Mouse (Mus musculus) erythroblast, embryonic 14.5 days (primary cell): Measurements from ENCODE around the gene Rasa4. TPM values are rescaled to one million over a fixed set of nuclear protein-coding genes. Genes with fewer than 3 reads are reported as not detected.
A peak's percentile ranks its signal among the peaks of the same experiment; 100 is the strongest.
"Not testable (repeated sequence)": the region's sequence is repeated elsewhere in the genome, so short reads cannot be mapped to it uniquely, and the experiment has no call there.

Source experiments
- H3K27me3 ChIP-seq: 2 replicates; pipeline ENCODE4 v1.6.1; 2012; ENCODE audit warnings: inconsistent platforms; ENCODE audit not compliant: control insufficient read depth
- H3K36me3 ChIP-seq: 2 replicates; pipeline ENCODE4 v1.6.1; 2012; ENCODE audit warnings: mild to moderate bottlenecking, inconsistent platforms; ENCODE audit not compliant: control insufficient read depth
- H3K4me1 ChIP-seq: 2 replicates; pipeline ENCODE4 v1.6.1; 2012; ENCODE audit warnings: inconsistent platforms; ENCODE audit not compliant: control insufficient read depth
- H3K4me3 ChIP-seq: replicated peaks from 2 replicates; pipeline ENCODE3; 2012; ENCODE audit warnings: moderate library complexity, mild to moderate bottlenecking, inconsistent platforms
- H3K9me3 ChIP-seq: 2 replicates; pipeline ENCODE4 v1.6.1; 2012; ENCODE audit warnings: low read length, inconsistent platforms, mixed read lengths; ENCODE audit not compliant: control insufficient read depth
- GATA1 ChIP-seq: IDR thresholded peaks from 2 replicates; pipeline ENCODE4 v1.6.1; 2012; ENCODE audit warnings: low read length, inconsistent platforms, mixed read lengths
- TAL1 ChIP-seq: IDR thresholded peaks from 3 replicates; pipeline ENCODE4 v1.6.1; 2012; ENCODE audit warnings: low read length, inconsistent platforms, mixed read lengths
- polyA plus RNA-seq: library from polyadenylated mRNA; stranded (reverse); fragments of >175 nt; gene quantifications from 2 replicates; pipeline ENCODE4 v1.2.3, GENCODE M21; 2012

Gene Rasa4
- polyA plus RNA-seq, 1 experiment = 0.04 TPM

DNA sequence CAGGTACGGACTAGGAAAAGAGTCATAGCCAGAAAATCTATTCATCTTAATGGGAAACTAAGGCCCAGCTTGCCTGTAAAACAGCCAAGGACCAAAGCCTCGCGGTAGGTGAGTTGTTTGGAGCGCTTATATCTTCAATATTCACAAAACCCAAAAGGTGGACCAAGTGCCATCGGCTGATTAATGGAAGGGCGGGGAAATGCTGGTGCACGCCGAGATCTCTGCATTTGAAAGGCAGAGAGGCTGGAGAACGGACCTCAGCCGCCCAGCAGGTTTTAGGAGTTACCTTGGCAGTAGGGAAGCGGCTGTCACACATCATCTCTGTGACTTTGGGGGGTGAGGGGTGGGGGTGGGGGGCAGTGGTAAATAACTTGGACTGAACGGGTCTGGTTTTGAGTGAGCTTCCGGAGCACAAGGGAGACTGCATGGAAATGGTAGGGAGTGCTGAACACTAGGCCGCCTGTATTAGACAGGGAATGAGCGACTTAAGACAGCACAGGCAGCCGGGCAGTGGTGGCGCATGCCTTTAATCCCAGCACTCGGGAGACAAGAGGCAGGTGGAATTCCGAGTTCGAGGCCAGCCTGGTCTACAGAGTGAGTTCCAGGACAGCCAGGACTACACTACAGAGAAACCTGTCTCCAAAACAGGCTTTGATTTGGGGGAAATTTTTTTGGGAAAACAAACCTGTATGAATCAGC lies 52.7 kb downstream of the Rasa4 start:
- Histone ChIP-seq H3K36me3 (peaks cover 72% of the 10 kb centered on the region), H3K9me3 (no peaks in the 10 kb centered on the region), H3K4me1 (peaks cover 51% of the 10 kb centered on the region), H3K27me3 (no peaks in the 10 kb centered on the region), H3K4me3 (peak overlapping the region; percentile 92)
- no peak for TF ChIP-seq TAL1

DNA sequence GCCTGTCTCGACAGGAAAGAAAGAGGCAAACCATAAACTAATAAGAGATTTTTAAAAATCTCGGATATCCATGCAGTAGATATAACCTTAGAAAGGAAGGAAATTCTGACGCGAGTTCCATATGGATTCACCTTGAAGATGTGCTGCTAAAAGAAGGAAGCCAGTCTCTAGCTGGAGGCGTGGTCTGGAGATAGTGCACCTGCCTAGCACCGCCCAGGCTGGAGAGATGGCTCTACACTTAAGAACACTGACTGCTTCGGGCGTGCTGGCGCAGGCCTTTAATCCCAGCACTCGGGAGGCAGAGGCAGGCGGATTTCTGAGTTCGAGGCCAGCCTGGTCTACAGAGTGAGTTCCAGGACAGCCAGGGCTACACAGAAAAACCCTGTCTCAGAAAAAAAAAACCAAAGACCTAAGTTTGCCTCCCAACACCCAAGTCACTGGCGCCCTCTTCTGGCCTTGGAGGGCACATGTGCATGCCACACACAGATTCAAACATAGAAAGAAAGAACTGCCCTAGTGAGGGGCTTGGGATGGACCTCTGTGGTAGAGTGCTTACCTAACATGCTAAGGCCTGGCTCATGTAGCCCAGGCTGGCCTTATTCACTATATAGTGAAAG lies 54.0 kb downstream of the Rasa4 start:
- Histone ChIP-seq H3K36me3 (peaks cover 71% of the 10 kb centered on the region), H3K27me3 (no peaks in the 10 kb centered on the region), H3K4me1 (peaks cover 49% of the 10 kb centered on the region), H3K4me3 (peak overlapping the region; percentile 92), H3K9me3 (peaks cover 7% of the 10 kb centered on the region)
- no peak for TF ChIP-seq TAL1
- no peak for TF ChIP-seq GATA1

DNA sequence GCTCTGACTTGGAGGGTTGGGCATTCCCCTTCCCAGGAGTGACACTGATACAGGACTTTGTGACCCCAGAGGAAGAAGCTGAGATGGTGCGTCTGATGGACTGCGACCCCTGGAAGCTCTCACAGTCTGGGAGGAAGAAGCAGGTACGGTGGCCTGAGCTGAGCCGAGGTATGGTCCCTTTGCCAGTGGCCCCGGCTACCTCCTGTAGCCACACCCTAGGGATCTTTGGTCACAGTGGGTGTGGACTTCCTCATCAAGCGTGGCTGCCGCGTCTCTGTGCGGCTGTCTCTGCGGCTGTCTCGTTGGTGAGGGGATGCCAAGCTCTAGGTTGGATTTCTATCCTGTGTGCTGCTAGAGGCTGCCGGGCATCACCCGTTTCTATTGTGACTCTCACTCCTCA lies 55.7 kb downstream of the Rasa4 start:
- TF ChIP-seq TAL1 (no peak), GATA1 (no peak)
- Histone ChIP-seq H3K27me3 (no peaks in the 10 kb centered on the region), H3K36me3 (peaks cover 54% of the 10 kb centered on the region), H3K9me3 (peaks cover 8% of the 10 kb centered on the region), H3K4me1 (peaks cover 47% of the 10 kb centered on the region), H3K4me3 (no peak overlapping the region)

DNA sequence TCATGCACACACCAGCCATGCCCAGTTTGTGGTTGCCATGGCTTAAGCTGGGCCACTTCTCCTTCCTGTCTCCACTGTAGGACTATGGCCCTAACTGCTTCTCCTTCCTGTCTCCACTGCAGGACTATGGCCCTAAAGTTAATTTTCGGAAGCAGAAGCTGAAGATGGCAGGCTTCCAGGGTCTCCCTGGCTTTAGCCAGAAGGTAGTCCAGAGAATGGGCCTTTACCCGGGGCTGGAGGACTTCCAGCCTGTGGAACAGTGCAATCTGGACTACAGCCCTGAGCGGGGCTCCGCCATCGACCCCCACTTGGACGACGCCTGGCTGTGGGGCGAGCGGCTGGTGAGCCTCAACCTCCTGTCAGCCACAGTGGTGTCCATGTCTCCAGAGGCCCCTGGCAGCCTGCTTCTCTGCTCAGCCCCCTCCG lies 56.4 kb downstream of the Rasa4 start:
- H3K27me3 ChIP-seq = no peaks in the 10 kb centered on the region
- H3K9me3 ChIP-seq = peaks cover 8% of the 10 kb centered on the region
- no peak overlapping the region for H3K4me3 ChIP-seq
- H3K36me3 ChIP-seq = peaks cover 48% of the 10 kb centered on the region
- H3K4me1 ChIP-seq = peaks cover 44% of the 10 kb centered on the region
- TF ChIP-seq GATA1 (no peak), TAL1 (no peak)

DNA sequence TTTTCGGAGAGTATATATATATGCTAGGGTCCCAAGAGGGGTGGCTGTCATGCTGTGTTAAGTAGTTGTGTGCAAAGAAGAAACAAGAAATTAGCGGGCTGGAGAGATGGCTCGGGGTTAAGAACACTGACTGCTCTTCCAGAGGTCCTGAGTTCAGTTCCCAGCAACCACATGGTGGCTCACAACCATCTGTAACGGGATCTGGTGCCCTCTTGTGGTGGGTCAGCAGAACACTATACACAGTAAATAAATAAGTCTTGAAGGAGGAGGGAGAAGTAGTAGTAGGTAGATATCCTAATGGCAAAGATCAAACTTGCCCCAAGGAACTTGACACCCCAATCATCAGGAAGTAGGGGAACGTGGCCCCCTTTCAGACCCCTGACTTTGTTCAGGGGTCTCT lies 59.0 kb downstream of the Rasa4 start:
- TF ChIP-seq TAL1 (no peak), GATA1 (no peak)
- Histone ChIP-seq H3K27me3 (no peaks in the 10 kb centered on the region), H3K9me3 (peaks cover 8% of the 10 kb centered on the region), H3K4me1 (peaks cover 27% of the 10 kb centered on the region), H3K4me3 (no peak overlapping the region), H3K36me3 (peaks cover 47% of the 10 kb centered on the region)

DNA sequence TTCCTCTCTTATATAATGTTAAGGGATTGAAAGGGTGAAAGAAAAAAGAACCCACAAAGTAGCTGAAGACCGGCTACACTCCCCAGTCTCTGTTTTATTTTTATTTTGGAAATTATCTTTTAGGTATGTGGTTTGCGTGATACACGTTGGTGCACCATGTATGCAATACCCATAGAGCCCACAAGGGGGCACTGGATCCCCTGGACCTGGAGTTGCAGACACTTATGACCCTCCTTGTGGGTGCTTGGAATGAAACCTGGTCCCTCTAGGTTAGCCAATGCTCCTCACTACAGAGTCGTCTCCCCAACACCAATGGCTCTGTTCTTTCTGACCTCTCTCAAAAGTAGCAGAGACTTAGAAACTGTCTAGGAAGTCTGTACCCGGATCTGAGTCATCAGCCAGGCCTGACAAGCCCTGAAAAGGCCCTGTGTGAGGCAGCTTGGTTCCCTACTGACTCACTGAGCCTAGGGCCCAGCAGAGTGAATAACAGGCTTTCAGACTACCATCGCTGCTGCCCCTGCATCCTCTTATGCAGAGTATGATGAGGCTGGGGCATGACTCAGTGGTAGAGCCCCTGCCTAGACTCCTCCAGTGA lies 59.5 kb downstream of the Rasa4 start:
- peaks cover 22% of the 10 kb centered on the region for H3K4me1 ChIP-seq
- peaks cover 44% of the 10 kb centered on the region for H3K36me3 ChIP-seq
- peaks cover 8% of the 10 kb centered on the region for H3K9me3 ChIP-seq
- H3K27me3 ChIP-seq = no peaks in the 10 kb centered on the region
- no peak for TF ChIP-seq TAL1
- no peak for TF ChIP-seq GATA1
- H3K4me3 ChIP-seq = no peak overlapping the region

DNA sequence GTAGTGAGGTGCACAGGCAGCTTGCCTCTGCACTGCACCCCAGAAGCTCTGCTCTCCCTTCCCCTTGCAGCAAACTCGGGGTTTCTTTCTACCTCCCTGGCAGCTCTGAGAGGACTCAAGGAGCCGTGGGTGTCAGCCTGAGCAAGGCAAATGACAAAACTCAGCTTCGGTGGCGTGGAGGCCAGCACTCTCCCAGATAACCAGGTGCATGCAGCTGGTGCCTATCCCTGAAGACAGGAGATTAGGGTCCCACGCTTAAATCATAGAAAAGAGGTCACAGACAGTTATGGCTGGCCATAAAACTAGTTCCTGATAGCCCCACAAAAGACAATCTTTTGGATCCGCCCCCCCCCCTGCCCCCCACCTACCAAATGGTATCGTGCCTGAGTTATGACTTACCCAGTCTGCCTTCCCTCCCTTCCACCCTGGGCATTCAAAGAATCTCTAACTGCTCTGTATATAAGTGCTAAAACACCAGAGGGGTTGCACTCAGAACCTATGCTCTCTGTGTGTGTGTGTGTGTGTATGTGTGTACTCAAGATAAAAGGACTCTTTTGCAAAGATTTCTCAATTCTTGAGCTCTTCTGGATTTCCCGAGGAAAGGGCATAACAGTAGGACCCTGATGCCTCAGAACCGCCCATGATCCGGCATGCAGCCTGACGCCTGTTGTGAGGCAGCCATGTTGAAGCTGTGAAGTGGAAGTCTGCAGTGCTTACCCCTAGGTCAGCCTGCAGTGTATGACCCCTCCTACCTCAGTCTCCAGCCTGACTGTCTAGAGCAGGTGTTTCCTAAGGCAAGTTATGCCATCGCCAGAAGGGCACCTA lies 61.1 kb downstream of the Rasa4 start:
- TF ChIP-seq GATA1 (no peak), TAL1 (no peak)
- no peaks in the 10 kb centered on the region for H3K27me3 ChIP-seq
- H3K9me3 ChIP-seq = peaks cover 8% of the 10 kb centered on the region
- no peak overlapping the region for H3K4me3 ChIP-seq
- peaks cover 11% of the 10 kb centered on the region for H3K4me1 ChIP-seq
- peaks cover 28% of the 10 kb centered on the region for H3K36me3 ChIP-seq

DNA sequence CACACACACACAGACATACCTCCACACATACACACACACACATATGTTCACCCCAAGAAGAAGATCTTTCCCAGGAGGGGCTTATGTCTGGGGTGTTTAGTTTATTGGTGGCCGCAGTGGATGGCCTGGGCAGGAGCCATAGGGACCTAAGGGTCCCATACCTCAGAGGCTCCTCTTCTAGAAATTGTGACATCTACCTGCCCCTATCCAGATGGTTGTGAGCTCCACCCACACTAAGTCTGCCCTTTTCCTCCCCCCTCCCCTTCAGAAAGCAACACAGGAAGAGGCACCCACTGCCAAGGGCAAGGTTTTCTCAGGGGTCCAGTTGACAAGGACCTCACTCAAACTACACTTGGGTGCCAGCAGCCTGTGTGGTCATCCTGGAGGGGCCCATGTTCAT lies 63.2 kb downstream of the Rasa4 start:
- Histone ChIP-seq H3K36me3 (peaks cover 7% of the 10 kb centered on the region), H3K9me3 (peaks cover 8% of the 10 kb centered on the region), H3K27me3 (no peaks in the 10 kb centered on the region), H3K4me3 (no peak overlapping the region), H3K4me1 (peaks cover 11% of the 10 kb centered on the region)
- TF ChIP-seq TAL1 = no peak

DNA sequence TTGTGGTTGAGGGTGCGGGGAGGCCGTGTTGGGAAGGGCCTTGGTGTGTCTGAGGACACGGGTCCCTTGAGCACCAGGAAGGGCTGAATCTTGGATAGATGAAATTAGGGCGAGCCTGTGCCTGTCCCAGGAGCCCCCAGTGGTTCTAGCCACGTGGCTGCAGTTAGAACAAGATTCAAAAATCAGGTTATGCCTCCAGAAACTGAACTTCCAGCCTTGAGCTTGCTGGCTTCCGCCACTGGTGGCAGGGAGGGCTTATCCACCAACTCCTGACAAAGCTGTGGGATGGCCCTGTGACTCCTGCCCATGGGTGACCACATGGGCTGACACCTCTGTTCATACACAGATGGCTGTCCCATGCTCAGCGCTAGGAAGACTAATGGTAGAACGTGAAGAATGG lies 64.0 kb downstream of the Rasa4 start:
- H3K9me3 ChIP-seq = peaks cover 1% of the 10 kb centered on the region; the same call in 1 of the 2 replicates
- peaks cover 11% of the 10 kb centered on the region for H3K4me1 ChIP-seq
- no peak for TF ChIP-seq GATA1
- TF ChIP-seq TAL1 = no peak
- no peak overlapping the region for H3K4me3 ChIP-seq
- H3K36me3 ChIP-seq = peaks cover under 1% of the 10 kb centered on the region; the same call in 1 of the 2 replicates
- H3K27me3 ChIP-seq = no peaks in the 10 kb centered on the region

DNA sequence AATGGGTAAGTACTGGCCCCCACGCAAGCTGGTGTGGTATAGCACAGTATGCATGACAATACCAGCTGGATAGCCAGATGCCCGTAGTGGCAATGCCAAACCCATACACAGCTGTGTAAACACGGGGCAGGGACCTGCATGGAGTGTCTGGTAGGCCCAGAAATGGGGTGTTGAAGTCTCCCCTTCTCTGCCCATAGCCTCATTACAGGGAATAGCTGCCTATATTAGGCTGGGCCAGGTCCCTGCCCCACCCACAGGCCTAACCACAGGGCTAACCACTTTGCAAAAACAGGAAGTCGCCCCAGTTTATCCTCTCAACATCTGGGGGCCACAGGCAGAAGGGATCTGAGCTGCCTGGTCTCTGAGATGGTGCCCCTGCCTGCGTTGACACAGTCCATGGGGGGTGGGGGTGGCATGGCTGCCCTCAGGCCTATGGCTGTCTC lies 65.4 kb downstream of the Rasa4 start:
- not testable (repeated sequence) for H3K36me3 ChIP-seq, H3K27me3 ChIP-seq, H3K4me3 ChIP-seq, H3K4me1 ChIP-seq, H3K9me3 ChIP-seq
